Mouse (Mus musculus) layer of hippocampus, postnatal 25 days (tissue): ENCODE measurements at regions not wholly inside any gene's neighbourhood (a gene's known extent, or its start where the extent isn't known, plus 50 kb on each side); places are given as distances from the start of the nearest gene placed in this dataset.

ENCODE experiments used
- DNase-seq, 2 experiments: peaks; one replicate each; pipeline ENCODE4 v3.0.0; 2022; ENCODE audit warnings: mixed read lengths in 2 of 2, low spot score in 1 of 2; ENCODE audit errors: extremely low spot score in 1 of 2

DNA sequence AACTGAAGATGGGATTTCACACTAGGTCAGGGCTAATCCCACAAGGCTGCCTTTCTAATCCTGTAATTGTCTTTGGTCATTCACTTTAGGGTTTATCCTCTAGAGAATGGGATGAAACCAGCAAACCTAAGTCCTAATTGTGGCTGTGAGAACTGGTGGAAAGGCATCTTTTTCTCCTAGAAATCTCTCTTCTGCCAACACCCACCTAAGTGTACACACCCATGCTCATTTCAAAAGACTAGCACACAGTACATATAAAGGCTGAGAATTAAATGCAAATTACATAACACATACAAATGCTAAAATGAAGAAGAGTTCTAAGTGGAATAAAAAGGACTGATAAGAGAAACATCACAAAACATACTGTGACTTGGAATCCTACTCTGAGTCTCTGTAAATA, 579.5 kb downstream of the Eepd1 start:
- no peak for DNase-seq

DNA sequence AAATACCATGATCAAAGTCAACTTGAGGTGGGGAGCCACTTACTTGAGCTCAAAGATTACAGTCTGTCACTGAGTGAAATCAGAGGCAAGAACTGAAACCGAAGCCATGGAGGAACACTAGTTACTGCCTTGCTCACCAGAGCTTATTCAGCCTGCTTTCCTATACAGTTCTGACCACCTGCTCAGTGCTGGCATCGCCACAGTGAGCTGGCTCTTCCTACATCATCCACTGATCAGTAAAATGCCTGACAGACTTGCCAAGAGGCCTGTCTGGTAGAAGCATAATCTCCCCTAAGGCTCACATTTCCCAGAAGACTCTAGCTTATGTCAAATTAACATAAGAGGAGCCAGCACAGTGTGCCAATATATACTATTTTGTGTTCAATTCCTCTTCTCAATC, 595.7 kb downstream of the Eepd1 start:
- no peak for DNase-seq

DNA sequence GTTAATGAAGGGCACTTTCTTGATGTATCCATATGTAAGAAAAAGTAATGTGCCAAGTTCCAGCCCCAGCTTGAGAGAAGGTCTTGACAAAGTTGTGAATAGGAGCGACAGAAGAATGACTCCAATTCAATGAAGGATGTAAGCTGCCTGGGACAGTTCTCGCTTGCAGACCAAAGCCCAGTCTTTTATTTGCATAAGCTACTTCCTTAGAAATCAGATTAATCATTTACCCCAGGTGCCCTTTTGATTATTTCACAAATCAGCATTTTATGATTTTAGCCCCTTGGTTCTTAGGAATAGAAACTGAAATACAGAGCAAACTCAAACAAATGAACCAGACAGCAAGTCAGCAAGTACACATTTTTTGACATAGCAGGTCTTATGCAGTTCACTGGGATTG, 605.2 kb downstream of the Eepd1 start:
- DNase-seq = no peak

DNA sequence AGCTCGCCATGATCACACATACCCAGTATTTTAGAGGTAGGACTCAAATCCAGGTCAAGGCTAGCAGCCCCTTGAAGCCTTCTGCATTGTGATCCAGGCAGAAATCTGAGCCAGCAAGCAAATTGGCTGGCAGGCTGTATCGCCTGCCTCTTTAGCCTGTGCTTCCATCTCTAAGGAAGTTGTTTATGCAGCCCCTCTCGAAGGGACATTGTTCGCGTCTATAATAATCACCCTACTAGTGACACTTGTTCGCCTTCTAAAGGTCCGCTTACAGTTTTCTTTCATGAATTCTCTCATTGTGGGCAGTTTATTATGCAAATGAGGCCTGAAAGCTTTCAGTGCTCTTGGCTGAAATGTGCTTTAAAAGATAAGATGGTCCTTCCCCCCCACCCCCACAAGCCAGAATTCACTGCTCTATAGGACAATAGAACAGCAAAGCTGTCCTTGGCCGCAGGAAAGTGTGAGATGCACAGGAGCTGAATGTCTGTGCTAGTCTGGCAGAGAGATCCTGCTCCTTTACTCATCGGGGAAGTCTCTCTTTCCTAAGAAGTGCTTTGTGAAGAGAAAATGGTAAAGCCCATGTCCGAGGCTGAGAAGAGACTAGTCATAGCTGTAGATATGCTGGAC, 610.8 kb downstream of the Eepd1 start:
- DNase-seq = no peak

DNA sequence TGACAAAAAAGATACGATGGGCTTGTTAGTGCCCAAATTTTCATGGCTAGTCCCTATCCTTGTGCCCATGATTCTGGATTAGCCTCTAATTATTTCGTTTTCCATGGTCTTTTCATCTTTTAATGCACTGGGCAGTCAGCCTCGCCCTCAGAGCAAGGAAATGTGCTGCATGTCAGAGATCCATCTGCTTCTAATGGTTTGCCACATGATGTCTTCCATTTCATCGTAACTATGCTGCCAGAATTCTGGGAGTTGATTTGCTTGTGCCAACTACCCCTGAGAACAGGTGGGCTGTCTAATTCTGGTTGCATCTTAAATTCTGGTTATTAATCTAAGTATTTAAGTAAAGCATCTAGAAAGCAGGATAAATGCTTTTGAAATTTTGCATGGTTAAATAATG, 622.8 kb downstream of the Eepd1 start:
- DNase-seq = no peak

DNA sequence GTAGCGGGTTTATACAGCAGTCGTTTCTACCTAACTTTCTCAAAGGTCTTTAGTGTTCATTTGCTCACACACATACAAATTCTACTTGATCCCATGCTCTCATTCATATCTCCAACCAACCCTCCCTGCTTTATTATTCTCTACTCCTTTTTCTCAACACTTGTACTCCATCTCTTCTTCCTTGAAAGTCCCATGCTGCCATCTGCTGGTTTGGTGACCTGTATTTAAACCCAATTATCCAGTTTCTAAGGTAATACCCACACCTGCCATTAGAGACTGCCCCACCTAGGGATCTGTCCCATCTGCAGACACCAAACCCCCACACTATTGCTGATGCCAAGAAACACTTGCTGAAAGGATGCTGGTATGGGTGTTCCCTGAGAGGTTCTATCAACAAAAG, 611.5 kb upstream of the B3gat1 start:
- peak in 1 of 2 experiments; percentile 44 for DNase-seq

DNA sequence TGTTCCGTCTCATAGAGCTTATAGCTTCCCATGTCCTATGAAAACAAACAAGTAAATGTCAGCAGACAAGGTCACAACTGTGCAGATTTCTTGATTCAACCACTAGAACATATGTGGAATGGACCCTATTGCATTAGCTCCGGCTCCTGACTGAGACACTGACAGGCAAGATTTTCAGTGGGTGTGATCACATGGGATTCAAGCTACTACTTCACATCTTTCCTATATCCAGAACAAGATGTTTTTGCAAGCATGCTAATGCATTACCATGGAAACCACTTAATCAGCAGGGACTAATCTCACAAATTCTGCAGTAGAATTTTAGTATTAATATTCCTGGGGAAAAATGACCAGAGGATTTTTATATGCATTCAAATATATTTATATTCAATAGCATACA, 598.9 kb upstream of the B3gat1 start:
- no peak for DNase-seq
